Mouse (Mus musculus) E14TG2a.4 (cell line): Measurements from ENCODE around the gene Arf1.

Source experiments
- CTCF ChIP-seq: conservative IDR thresholded peaks from 2 replicates; pipeline ENCODE4 v1.5.1; 2014; ENCODE audit warnings: low read length
- NANOG ChIP-seq: IDR thresholded peaks from 2 replicates; pipeline ENCODE4 v1.6.1; 2014; ENCODE audit warnings: borderline replicate concordance, low read length, mixed read lengths
- POU5F1 ChIP-seq: IDR thresholded peaks from 2 replicates; pipeline ENCODE4 v1.6.1; 2014; ENCODE audit warnings: low read length, borderline replicate concordance

DNA sequence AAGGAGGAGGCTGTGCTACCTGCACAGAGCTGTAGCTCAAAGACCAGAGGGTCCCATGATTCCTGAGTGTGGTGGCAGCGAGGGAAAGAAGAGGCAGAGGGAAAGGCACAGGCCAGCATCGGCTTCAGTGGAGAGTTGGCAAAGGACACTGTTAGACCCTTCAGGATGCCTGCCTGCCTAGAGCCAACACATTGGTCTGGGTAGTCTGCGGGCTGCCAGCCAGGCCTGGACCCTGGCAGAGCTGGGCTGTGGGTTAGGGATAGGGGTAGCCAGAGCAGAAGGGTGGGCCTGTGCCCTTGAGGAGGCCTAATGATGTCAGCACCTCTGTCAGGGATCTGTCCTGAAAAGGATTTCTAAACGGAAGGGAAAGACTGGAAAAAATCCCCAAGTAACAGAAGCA is 11.7 kb upstream of the Arf1 start:
- TF ChIP-seq CTCF = no peak
- no peak for TF ChIP-seq POU5F1
- TF ChIP-seq NANOG = no peak
